ENCODE assay signal across 8 mouse cellular contexts in the genomic region with DNA sequence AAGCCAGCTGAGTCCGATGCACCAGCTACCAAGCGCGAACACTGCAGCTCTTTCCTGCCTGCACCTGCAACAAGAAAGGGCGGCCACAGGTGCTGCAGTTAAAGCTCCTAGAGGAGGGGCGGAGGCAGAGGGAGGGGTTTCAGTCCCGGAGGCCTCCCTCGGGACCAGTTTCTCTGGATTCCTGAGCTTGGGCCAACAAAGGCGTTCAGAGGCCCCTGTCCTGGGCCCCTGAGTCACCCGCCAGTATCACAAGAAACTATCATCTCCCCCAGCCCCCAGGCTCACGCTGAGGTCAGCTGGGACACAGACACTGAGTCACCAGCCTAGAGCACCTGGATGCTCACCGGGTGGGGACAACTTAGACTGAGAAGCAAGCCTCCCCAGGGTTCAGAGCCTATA. TPM values are rescaled to one million over a fixed set of nuclear protein-coding genes. Genes with fewer than 3 reads are reported as not detected.
DNase-seq lines count a peak whose midpoint lies in the region; ATAC-seq lines count a peak whose summit lies in the region.
"Had no signal": no experiment of that assay in that cellular context is flagged by ENCODE, and none has a peak within 500 bp of the region (broad histone marks: within the 10 kb centered on the region; RNA-seq: fewer than 3 reads in every experiment).

A gene (minus strand): TSS at position 78 of the 399 bp plus-strand sequence.

- no peak within 1 kb of the TSS for H3K4me3 ChIP-seq in midbrain, embryonic 15.5 days

- peaks cover 10% of the 10 kb centered on the region; the same call in 1 of the 2 replicates for H3K4me1 ChIP-seq in midbrain, embryonic 15.5 days

- no peak within 1 kb of the TSS for H3K9ac ChIP-seq in midbrain, embryonic 15.5 days

- H3K4me2 ChIP-seq in midbrain, embryonic 15.5 days = peak within 1 kb of the TSS; percentile 6; the same call in 1 of the 2 replicates

- H3K27ac ChIP-seq in midbrain, embryonic 15.5 days = no peak within 1 kb of the TSS

- peaks cover 27% of the 10 kb centered on the region for H3K27me3 ChIP-seq in midbrain, embryonic 15.5 days (replicated peaks)

- 8% methylated on average over 11 of the region's 11 CpGs for WGBS in midbrain, embryonic 15.5 days

- DNase-seq in ES-CJ7 (ENCODE audit: low read depth, low spot score) (peak; percentile 75), ZHBTc4 (ENCODE audit: low read depth, low spot score) (peak; percentile 82)
- DNase-seq in kidney, postnatal 14 days = peak; percentile 68
- DNase-seq in cerebellum, adult 11 months = no peak
- no peak for DNase-seq in spleen, postnatal 4 days (ENCODE audit: low spot score in 2 of 2)
- no peak for DNase-seq in adrenal gland, adult 18-20 months (ENCODE audit: low spot score in 2 of 2)

- ATAC-seq in midbrain, embryonic 15.5 days (replicated peaks) = no peak

- H3K9me3 ChIP-seq in midbrain, embryonic 15.5 days = no peaks in the 10 kb centered on the region

- H3K36me3 ChIP-seq in midbrain, embryonic 15.5 days (replicated peaks) = no peaks in the 10 kb centered on the region

RNA-seq across cellular contexts. Expression of the gene that starts here (rescaled TPM):
- polyA plus RNA-seq in midbrain, embryonic 15.5 days (2015; fragmentation: Nextera tagmentation; extraction: Ambion mirVana) = not detected in 2 replicates
- not detected for total RNA-seq in adrenal gland, adult 18-20 months (2021)
- total RNA-seq: common myeloid progenitor, adult 5-6 weeks had no signal

Comparison
In these comparisons a context has a peak if more than half of its experiments do, and no peak if none do; other contexts are left out.
1. DNase-seq: peak in ES-CJ7 (single experiment), ZHBTc4 (single experiment) and kidney, postnatal 14 days (single experiment); none in cerebellum, adult 11 months (single experiment), spleen, postnatal 4 days (0 of 2) and adrenal gland, adult 18-20 months (0 of 2).